Mouse (Mus musculus) small intestine, adult 2 months (tissue): ENCODE results near the gene Plekhg5. TPM values are rescaled to one million over a fixed set of nuclear protein-coding genes. Genes with fewer than 3 reads are reported as not detected.
A peak's percentile ranks its signal among the peaks of the same experiment; 100 is the strongest.

Experiments used
- H3K27ac ChIP-seq: fragments of 200-500 bp; 2 replicates; pipeline ENCODE4 v1.5.1; 2012; ENCODE audit warnings: low read depth, low read length, control low read depth, inconsistent platforms; ENCODE audit not compliant: insufficient read depth
- H3K27me3 ChIP-seq: fragments of 200-500 bp; 2 replicates; pipeline ENCODE4 v1.6.1; 2012; ENCODE audit warnings: mild to moderate bottlenecking, moderate library complexity, low read length, inconsistent platforms; ENCODE audit not compliant: control insufficient read depth, insufficient read depth
- H3K36me3 ChIP-seq: fragments of 200-500 bp; 2 replicates; pipeline ENCODE4 v1.6.1; 2012; ENCODE audit warnings: mild to moderate bottlenecking, low read length, control low read depth, inconsistent platforms; ENCODE audit not compliant: control insufficient read depth, insufficient read depth
- H3K4me1 ChIP-seq: fragments of 200-500 bp; 2 replicates; pipeline ENCODE4 v1.6.1; 2012; ENCODE audit warnings: low read length, inconsistent platforms, mixed read lengths; ENCODE audit not compliant: control insufficient read depth, insufficient read depth, insufficient read length
- H3K4me3 ChIP-seq: fragments of 200-500 bp; 2 replicates; pipeline ENCODE4 v1.5.1; 2012; ENCODE audit warnings: low read depth, mild to moderate bottlenecking, control low read depth, inconsistent platforms, low read length, moderate library complexity
- CTCF ChIP-seq: fragments of 200-500 bp; IDR thresholded peaks from 2 replicates; pipeline ENCODE4 v1.5.1; 2012; ENCODE audit warnings: low read depth, mild to moderate bottlenecking, control low read depth, inconsistent platforms, low read length, moderate library complexity, mixed read lengths; ENCODE audit not compliant: insufficient replicate concordance, insufficient read length; ENCODE audit errors: extremely low read depth
- POLR2A ChIP-seq: fragments of 200-500 bp; IDR thresholded peaks from 2 replicates; pipeline ENCODE4 v1.6.1; 2012; ENCODE audit warnings: low read depth, mild to moderate bottlenecking, control low read depth, inconsistent platforms, low read length, moderate library complexity
- WGBS: fragments of 180-500 bp; shearing (Covaris S2); methylation state at CpG from one replicate; pipeline ENCODE4 v1.1.7; 2018; 5-methylcytosine and 5-hydroxymethylcytosine counted together
- polyA plus RNA-seq: library from polyadenylated mRNA; depleted of rRNA; stranded (reverse); fragments of >200 nt; gene quantifications from 2 replicates; pipeline ENCODE4 v1.2.3, GENCODE M21; 2012

The Plekhg5 gene
- polyA plus RNA-seq, 1 experiment: 15.7 TPM

GRCm38 (mm10) chr4:152090191-152090590, 17.9 kb downstream of the Plekhg5 start:
- no peak for TF ChIP-seq CTCF
- TF ChIP-seq POLR2A: no peak
- no peak overlapping the region for H3K4me3 ChIP-seq
- WGBS: 90% methylated on average over 9 of the region's 9 CpGs
- peaks cover 3% of the 10 kb centered on the region; the same call in 1 of the 2 replicates for H3K27me3 ChIP-seq
- no peak overlapping the region for H3K27ac ChIP-seq
- H3K36me3 ChIP-seq: no peaks in the 10 kb centered on the region
- peaks cover 4% of the 10 kb centered on the region; the same call in 1 of the 2 replicates for H3K4me1 ChIP-seq

GRCm38 (mm10) chr4:152092751-152093293, 20.5 kb downstream of the Plekhg5 start:
- 60% methylated on average over 8 of the region's 8 CpGs for WGBS
- Histone ChIP-seq H3K27ac (no peak overlapping the region), H3K27me3 (no peaks in the 10 kb centered on the region), H3K36me3 (no peaks in the 10 kb centered on the region), H3K4me1 (no peaks in the 10 kb centered on the region), H3K4me3 (no peak overlapping the region)
- TF ChIP-seq CTCF: no peak
- no peak for TF ChIP-seq POLR2A

DNA sequence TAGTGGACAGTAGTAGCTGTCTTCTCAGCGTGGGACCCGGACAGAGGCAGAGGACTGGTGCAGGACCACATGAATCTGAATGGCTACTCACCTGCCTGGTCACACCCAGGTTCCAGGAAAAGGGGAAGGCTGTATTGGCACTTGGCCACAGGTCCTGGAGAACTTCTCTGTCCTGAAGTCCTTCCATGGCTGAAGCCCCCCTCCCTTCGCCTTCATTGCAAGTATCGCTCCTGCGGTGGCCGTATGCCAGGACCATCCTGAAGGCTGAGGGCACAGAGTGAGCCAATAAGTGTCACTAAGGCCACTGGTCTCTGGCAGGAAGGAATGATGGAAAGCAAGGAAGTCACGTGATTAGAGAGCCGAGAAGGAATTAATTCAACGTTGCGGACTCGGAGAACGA, 21.9 kb downstream of the Plekhg5 start:
- whole genome bisulfite sequencing: 93% methylated on average over 12 of the region's 12 CpGs
- Histone ChIP-seq H3K27me3 (no peaks in the 10 kb centered on the region), H3K27ac (no peak overlapping the region), H3K4me3 (no peak overlapping the region), H3K4me1 (no peaks in the 10 kb centered on the region), H3K36me3 (no peaks in the 10 kb centered on the region)
- TF ChIP-seq POLR2A (no peak), CTCF (no peak)

- H3K36me3 ChIP-seq: no peaks in the 10 kb centered on the region
- H3K4me3 ChIP-seq: peak overlapping the region; percentile 57
- H3K27ac ChIP-seq: peak overlapping the region; percentile 57
- WGBS: 48% methylated on average over 27 of the region's 27 CpGs
- H3K4me1 ChIP-seq: no peaks in the 10 kb centered on the region
- peak; percentile 90 for TF ChIP-seq CTCF
- TF ChIP-seq POLR2A: no peak
- no peaks in the 10 kb centered on the region for H3K27me3 ChIP-seq
Observed at GRCm38 (mm10) chr4:152095937-152096910, 23.9 kb downstream of the Plekhg5 start.

GRCm38 (mm10) chr4:152096927-152097326, 24.6 kb downstream of the Plekhg5 start:
- H3K27me3 ChIP-seq: no peaks in the 10 kb centered on the region
- H3K36me3 ChIP-seq: no peaks in the 10 kb centered on the region
- H3K4me1 ChIP-seq: no peaks in the 10 kb centered on the region
- H3K4me3 ChIP-seq: peak overlapping the region; percentile 57
- H3K27ac ChIP-seq: peak overlapping the region; percentile 57
- WGBS: 79% methylated on average over 6 of the region's 6 CpGs
- TF ChIP-seq CTCF (no peak), POLR2A (no peak)

DNA sequence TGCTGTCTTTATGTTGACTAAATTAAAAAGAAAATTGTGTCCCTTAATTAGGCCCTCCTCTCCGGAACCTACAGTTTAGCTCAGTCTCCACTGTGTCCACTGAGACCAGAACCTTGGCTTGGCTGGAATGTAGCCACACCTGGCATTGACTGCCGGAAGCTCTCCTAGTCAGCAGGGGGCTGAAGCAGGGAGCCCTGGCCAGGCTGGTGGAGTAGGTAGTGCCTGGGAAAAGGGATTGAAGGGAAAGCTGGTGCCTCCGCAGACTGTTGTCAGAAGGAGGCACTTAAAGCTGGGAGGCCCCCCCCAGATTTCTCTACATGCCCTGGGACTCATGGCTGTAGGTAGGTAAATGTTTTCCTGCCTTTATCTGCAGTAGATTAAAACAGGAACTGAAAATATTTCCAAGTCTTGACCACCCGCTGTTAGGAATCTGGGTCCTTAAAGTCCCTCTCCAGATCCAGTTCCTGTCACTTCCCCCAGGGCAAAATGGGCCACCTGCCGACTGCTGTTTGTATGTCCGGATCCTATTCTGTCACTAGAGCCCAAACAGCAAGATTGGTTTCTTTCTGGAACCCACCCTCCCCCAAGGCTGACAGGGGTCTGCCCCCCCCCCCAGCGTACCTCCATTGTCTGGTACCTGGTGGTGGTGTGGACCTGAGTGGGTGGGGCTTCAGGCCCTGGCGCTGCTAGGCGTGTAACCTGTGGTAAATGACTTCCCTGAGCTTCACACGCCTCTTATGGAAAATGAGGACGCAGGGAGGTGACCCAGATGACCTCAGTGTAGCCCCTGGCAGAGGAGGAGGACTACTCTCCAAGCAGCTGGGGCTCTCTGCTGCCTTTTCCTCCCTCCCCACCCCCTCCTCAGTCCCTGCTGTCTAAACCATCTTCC, 25.9 kb downstream of the Plekhg5 start:
- no peak for TF ChIP-seq POLR2A
- no peak for TF ChIP-seq CTCF
- no peak overlapping the region for H3K4me3 ChIP-seq
- no peaks in the 10 kb centered on the region for H3K27me3 ChIP-seq
- peaks cover 1% of the 10 kb centered on the region; the same call in 1 of the 2 replicates for H3K4me1 ChIP-seq
- H3K36me3 ChIP-seq: peaks cover 2% of the 10 kb centered on the region; the same call in 1 of the 2 replicates
- no peak overlapping the region for H3K27ac ChIP-seq
- WGBS: 59% methylated on average over 11 of the region's 11 CpGs
